Mouse (Mus musculus): ENCODE measurements around the gene Pax4. TPM values are rescaled to one million over a fixed set of nuclear protein-coding genes. Genes with fewer than 3 reads are reported as not detected.

Gene Pax4
- polyA plus RNA-seq (2014; fragmentation: Illumina TruSeq; extraction: RNeasy Lipid Tissue Mini Kit (QIAGEN cat#74804); ENCODE audit: low read depth, low replicate concordance) = not detected

GRCm38 (mm10) chr6:28449253-28449652 lies at the start of gene Pax4:
TSS of gene Pax4 (minus strand) at chr6:28449353.

GRCm38 (mm10) chr6:28474839-28475238 lies 25.7 kb upstream of the Pax4 start, which contains the start of gene Snd1:
TSS of gene Snd1 (plus strand) at chr6:28475139.

GRCm38 (mm10) chr6:28428290-28428689 lies 20.9 kb downstream of the Pax4 start, which contains the start of gene Gcc1:
TSS of gene Gcc1 (minus strand) at chr6:28428390.

GRCm38 (mm10) chr6:28427096-28427839 lies 21.9 kb downstream of the Pax4 start, which contains the start of gene Fscn3:
TSS of gene Fscn3 (plus strand) at chr6:28427789.

GRCm38 (mm10) chr6:28423313-28423712 lies 25.8 kb downstream of the Pax4 start, which contains the start of gene Arf5:
TSS of gene Arf5 (plus strand) at chr6:28423560.

GRCm38 (mm10) chr6:28397681-28398203 lies 51.4 kb downstream of the Pax4 start, which contains the start of gene Zfp800:
TSS of gene Zfp800 (minus strand) at chr6:28398005.

Other genes starting within 250 kb of the Pax4 start
- 83.3 TPM for gene Zfp800, start 51.3 kb downstream of the Pax4 start, polyA plus RNA-seq (2014; fragmentation: Illumina TruSeq; extraction: RNeasy Lipid Tissue Mini Kit (QIAGEN cat#74804); ENCODE audit: low read depth, low replicate concordance)
- gene Arf5, start 25.8 kb downstream of the Pax4 start, polyA plus RNA-seq (2014; fragmentation: Illumina TruSeq; extraction: RNeasy Lipid Tissue Mini Kit (QIAGEN cat#74804); ENCODE audit: low read depth, low replicate concordance) = 25.8 TPM
- not detected for gene Fscn3, start 21.6 kb downstream of the Pax4 start, polyA plus RNA-seq (2014; fragmentation: Illumina TruSeq; extraction: RNeasy Lipid Tissue Mini Kit (QIAGEN cat#74804); ENCODE audit: low read depth, low replicate concordance)
- gene Gcc1, start 21.0 kb downstream of the Pax4 start, polyA plus RNA-seq (2014; fragmentation: Illumina TruSeq; extraction: RNeasy Lipid Tissue Mini Kit (QIAGEN cat#74804); ENCODE audit: low read depth, low replicate concordance) = 12.0 TPM
- 10.9 TPM for gene Snd1, start 25.8 kb upstream of the Pax4 start, polyA plus RNA-seq (2014; fragmentation: Illumina TruSeq; extraction: RNeasy Lipid Tissue Mini Kit (QIAGEN cat#74804); ENCODE audit: low read depth, low replicate concordance)